Mouse (Mus musculus): ENCODE results near the gene Slc34a1.

Gene Slc34a1

GRCm38 (mm10) chr13:55398088-55398487 lies at the start of gene Slc34a1:
Gene Slc34a1, plus strand, starts transcription at chr13:55398187.
- no peak for DNase-seq (ENCODE audit: extremely low read depth, low read depth)

DNA sequence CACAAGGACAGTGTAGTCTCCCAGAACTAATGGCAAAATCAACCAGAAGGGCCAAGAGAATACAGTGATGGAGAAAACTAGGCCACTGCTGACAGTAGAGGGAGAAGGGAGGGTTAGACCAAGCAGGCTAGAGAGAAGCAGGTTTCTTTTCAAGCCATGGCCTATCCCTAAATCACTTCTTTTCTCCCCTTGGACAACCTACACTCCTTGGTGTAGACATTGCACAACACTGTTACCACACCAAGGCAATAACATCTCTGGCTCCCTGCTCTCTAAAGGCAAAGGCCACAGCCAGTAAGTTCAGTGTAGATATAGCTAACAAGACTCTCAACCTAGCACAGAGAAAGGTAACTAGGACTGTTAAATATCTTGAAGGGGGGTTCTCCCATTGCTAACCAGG lies 36.8 kb upstream of the Slc34a1 start:
- no peak for DNase-seq (ENCODE audit: extremely low read depth, low read depth)

DNA sequence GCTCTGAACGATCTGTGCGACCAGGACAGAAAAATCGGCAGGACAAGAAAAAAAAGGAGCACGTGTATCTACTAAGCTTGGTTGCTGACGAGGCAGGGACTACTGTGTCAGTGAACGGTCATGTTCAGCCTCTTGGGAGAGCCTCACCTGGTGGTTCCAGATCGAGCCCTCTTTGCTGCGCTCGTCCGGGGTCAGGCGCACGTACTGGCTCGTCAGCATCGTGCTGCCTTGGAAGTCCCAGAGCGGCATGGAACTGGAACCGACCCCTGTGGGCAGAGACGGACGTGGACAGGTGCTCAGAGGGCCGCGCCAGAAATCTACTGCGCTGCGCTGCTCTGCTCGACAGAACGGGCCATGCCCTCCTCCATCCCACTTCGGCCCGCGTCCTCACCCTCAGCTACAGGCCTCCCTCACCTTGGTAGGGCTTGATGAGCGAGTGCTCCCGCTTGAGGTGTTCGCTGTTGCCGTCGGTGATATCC lies 36.0 kb upstream of the Slc34a1 start:
- peak; percentile 18 for DNase-seq (ENCODE audit: extremely low read depth, low read depth)

DNA sequence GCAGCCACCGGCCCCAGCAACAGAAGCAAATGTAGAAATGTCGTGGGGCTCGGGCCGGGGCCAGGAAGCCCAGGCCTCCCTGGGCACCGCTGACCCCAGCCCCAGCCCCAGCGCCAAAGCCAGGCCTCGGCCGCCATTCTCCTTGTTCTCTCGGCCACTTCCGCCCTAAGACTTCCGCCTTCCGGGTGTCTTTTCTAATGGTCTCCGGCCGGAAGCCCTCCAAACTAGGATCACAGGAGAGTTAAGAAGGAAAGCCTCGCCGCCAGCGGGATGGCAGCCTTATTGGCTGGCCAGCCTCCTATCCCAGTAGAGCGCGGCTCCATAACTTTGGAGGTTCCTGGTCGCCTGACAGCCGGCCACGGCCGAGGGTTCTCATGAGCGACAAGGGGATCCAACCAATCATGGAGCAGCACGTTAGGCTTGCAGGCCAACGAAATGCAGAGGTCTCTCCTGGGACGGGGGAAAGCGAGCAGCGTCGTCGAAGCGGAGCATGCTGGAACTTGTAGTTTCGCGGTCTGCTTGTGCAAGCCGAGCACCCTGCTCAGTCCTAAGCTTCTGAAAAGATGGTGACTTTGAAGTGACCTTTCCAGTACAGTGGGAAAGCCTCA lies 35.4 kb upstream of the Slc34a1 start, which contains the start of gene Lman2:
Gene Lman2, minus strand, starts transcription at position 331 of the 608 bp plus-strand sequence.
- peak; percentile 99 for DNase-seq (ENCODE audit: extremely low read depth, low read depth)

DNA sequence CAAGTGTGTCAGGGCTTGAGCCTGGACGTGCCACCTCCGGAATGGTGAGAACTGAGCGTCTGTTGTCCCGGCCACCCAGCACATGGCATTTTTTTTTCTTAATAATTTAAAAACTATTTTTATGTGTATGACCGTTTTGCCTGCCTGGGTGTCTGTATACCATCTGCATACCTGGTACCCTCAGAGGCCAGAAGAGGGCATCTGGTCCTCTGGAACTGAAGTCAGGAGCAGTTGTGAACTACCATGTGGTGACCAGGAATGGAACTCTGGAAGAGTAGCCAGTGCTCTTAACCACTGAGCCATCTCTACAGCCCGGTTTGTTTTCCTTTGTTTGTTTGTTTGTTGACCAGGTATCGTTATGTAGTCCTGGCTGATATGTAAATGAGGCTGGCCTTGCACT lies 29.6 kb upstream of the Slc34a1 start:
- DNase-seq (ENCODE audit: extremely low read depth, low read depth): no peak

DNA sequence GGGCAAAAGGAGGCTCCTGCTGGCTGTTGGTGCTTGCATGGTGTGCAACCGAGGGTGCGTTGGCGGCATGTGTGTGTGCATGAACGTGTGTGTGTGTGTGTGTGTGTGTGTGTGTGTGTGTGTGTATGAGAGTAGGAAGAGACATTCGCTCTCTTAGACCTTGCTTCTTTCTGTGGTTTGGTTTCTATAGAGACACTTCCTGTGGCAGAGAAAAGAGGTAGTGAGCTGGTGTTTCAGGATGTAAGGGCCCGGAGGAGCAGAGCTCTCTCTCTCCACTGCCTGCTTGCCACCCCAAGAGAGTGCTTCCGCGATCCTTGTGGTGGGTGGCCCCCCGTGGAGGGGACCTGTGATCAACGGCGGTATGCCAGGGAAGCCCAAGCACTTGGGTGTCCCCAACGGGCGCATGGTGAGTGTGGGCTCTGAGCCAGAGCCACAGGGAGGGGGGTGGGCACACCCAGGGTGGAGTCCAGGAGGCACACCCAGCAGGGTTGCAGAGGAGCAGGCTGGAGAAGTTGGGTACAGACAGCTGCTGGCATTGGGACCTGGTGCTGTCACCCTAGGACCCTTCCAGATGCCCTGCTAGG lies 28.4 kb upstream of the Slc34a1 start, which contains the start of gene Rgs14:
Gene Rgs14, plus strand, starts transcription at position 202 of the 584 bp plus-strand sequence.
- peak; percentile 96 for DNase-seq (ENCODE audit: extremely low read depth, low read depth)

- DNase-seq (ENCODE audit: extremely low read depth, low read depth): no peak
Measured at GRCm38 (mm10) chr13:55370234-55370633, 27.8 kb upstream of the Slc34a1 start.

DNA sequence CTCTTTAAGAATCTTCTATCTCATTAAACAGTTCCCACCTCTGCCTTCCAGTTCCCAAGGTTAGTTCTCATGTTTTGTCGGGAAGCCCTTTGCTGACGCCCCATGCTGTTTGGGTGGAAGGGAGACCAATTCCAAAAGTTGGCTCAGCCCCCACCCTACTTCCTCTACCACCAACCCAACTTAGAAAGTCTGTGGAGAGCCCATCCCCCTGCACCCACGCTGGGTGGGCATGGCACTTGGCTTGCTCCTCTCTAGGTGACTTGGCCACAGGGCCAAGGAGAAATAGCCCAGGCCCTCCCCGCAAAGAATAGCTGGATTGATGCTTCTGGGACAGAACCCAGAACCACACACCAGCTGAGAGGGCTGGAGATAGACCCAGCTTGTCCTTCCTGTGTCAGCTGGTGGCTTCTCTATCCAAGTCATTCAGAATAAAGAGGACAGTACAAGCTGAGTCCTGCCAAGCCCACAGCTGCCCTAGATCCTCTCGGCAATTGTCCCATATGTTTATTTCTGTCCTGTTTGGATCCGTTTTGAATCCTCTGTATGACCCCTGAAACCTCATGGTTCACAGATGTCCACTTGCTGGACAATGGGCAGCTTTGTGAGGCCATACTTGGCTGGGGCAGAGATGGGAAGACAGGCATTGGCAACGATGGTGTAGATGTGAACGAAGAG lies 26.8 kb upstream of the Slc34a1 start:
- DNase-seq (ENCODE audit: extremely low read depth, low read depth): no peak

GRCm38 (mm10) chr13:55371740-55372139 lies 26.2 kb upstream of the Slc34a1 start:
- no peak for DNase-seq (ENCODE audit: extremely low read depth, low read depth)

GRCm38 (mm10) chr13:55374206-55374924 lies 23.6 kb upstream of the Slc34a1 start:
- no peak for DNase-seq (ENCODE audit: extremely low read depth, low read depth)

DNA sequence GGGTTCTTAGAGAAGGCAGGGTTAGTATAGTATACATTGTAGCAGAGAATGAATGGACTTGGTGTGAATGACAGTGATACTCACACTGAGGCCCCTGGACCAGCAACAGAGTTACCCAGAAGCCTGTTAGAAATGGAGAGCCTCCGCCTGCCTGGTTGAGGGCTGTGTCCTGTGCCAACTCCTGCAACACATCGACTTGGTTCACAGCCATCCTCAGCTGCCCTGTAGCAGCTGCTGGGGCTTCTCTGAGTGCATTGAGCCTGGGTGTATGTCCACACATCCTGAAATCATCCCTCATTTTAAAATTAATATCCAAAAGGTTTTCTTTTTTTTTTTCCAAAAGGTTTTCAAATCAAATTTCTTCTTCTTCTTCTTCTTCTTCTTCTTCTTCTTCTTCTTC lies 22.1 kb upstream of the Slc34a1 start:
- DNase-seq (ENCODE audit: extremely low read depth, low read depth): no peak

DNA sequence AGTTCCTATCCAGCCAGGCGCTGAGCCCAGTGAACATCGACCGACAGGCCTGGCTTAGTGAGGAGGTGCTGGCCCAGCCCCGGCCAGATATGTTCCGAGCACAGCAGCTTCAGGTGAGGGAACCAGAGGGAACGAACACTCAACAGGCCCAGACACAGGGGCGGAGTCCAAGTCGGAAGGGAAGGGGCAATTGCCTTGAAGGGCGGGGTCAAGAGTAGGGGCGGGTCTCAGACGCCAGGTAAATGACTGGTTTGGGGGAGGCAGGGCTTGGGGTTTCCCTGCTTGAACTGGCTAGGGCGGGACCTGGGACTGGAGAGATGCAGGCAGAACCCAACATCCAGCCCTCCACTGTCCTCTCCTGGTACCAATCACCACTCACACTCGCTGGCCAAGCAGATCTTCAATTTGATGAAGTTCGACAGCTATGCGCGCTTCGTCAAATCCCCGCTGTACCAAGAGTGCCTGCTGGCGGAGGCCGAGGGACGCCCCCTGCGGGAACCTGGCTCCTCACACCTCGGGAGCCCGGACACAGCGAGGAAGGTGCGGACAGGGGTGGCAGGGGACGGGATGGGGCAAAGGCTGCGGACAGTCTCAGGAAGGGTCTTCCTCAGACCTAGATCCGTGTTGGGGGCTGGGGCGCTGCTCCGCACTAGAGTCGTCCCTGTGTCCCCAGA lies 18.9 kb upstream of the Slc34a1 start:
- no peak for DNase-seq (ENCODE audit: extremely low read depth, low read depth)

DNA sequence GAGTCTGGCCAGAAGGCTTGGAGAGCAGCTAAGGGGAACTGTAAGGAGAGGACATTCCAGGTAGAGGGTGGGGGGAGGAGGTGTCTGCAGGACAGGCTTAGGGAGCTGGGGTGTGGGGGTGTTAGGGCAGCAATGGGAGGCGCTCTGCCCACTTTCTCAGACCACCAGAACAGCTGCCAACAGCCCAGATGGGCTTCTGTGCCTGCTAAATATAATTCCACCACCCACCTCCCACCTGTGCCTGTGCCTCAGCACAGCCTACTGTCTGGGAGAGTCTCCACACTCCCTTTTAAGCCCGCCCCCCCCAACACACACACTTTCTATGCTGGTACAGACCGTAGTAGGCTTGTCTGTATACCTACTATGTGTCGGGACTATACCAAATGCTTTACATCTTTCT lies 16.2 kb upstream of the Slc34a1 start:
- no peak for DNase-seq (ENCODE audit: extremely low read depth, low read depth)

- no peak for DNase-seq (ENCODE audit: extremely low read depth, low read depth)
Measured at GRCm38 (mm10) chr13:55390644-55391043, 7.3 kb upstream of the Slc34a1 start.

DNA sequence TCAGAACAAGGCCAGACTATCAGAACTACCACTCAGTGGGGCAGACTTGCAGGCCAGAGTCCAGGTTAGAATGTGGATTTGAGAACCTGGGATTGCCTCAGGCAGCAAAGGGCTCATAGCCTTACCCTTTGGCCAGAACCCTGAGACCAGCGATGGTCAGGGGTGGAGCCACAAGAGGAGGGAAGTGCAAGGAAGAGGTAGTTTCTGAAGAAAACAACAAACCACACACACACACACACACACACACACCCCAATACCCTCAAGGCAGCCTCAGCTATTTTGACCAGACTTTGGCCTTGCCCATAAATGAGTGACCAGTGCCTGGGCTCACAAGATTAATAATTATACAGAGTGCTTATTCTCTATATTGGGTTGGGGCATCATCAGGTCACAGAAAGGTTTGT lies 6.4 kb upstream of the Slc34a1 start:
- DNase-seq (ENCODE audit: extremely low read depth, low read depth): no peak

GRCm38 (mm10) chr13:55392933-55393332 lies 5.1 kb upstream of the Slc34a1 start:
- peak; percentile 60 for DNase-seq (ENCODE audit: extremely low read depth, low read depth)

- DNase-seq (ENCODE audit: extremely low read depth, low read depth): no peak
Measured at GRCm38 (mm10) chr13:55399300-55400038, 1.5 kb downstream of the Slc34a1 start.

DNA sequence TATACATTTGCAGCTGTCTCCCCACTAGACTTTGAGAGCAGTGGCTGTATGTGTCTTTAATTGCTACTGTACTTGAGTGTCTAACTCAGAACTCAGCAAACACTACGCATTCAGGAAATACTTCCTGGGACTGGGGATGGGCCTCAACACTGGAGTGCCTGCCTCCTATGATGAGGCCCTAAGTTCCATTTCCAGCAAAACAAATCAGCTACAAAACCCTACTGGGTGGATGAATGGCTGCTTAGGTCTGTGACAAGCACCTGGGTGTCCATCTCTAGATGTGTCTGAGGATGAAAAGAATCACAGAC lies 2.0 kb downstream of the Slc34a1 start:
- DNase-seq (ENCODE audit: extremely low read depth, low read depth): no peak

DNA sequence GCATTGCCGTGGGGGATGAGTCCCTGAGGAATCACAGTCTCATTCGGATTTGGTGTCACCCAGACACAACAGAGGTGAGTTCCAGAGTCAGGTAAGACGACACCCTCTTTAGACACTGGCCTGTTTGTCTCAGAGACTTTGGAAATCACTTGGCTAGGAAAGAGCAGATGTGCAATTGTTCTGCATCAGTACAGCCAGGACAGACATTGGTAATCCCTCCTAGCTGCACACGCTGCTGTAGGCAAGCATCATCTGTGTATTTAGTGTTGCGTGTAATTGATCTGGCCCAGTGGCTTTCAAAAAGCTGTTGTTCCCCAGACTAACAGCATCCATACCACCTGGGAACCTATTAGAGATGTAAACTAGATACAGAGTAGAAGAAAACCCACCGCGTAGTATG lies 5.3 kb downstream of the Slc34a1 start:
- DNase-seq (ENCODE audit: extremely low read depth, low read depth): no peak

DNA sequence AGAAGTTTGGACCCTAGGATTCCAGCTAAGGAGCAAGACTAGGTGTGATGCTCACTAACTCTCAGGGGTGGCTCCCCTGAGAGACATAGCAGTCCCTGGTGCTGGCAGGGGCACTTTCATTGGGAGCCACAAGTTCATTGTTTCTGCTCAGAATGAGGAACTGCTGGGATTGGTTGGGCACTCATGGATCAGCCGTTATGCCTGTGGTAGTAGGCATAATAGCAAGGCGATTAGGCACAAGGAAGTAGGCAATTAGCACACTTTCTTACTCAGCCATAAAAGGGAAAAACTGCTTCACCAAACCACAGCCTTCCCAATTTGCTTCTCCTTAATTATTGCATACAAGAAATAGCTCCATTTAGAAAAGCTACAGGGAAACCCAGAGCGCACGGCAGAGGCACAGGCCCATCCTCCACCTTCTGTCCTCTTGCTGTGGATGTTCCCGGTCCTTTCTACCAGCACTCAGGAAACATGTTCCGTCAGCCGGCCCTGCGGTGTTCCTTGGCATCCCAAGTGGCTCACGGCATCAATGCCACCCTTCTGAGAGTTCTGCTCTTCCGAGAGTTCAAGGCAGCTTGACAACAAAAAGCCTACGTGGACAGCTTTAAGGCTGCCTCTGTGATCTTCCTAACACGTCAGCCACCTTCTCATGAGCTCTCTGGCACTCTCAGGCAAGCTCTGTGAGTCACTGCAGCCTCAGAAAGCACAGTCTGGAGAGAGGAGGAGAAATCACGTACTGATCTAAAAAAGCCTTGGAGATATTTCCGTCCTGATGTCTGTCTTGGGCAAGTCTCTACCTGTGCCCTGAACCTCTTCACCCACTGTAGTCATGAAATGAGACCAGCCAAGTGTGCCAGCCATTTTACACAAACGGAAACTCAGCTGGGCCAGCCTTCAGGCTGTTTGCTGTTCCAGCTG lies 6.2 kb downstream of the Slc34a1 start:
- no peak for DNase-seq (ENCODE audit: extremely low read depth, low read depth)
